Mouse (Mus musculus) midbrain, embryonic 16.5 days (tissue): ENCODE results near the gene Tmprss6. TPM values are rescaled to one million over a fixed set of nuclear protein-coding genes. Genes with fewer than 3 reads are reported as not detected.

Experiments
- ATAC-seq: fragments of 200-750 bp; cut with Nextera tagmentation; 2 replicates; pipeline ENCODE4 v1.8.0; 2017; ENCODE audit warnings: moderate TSS enrichment
- H3K27ac ChIP-seq: fragments of 300-500 bp; sonication (generic); 2 replicates; pipeline ENCODE4 v1.5.1; 2014; ENCODE audit warnings: mild to moderate bottlenecking, low read length, mixed read lengths
- H3K27me3 ChIP-seq: fragments of 300-500 bp; sonication (generic); 2 replicates; pipeline ENCODE4 v1.6.1; 2014; ENCODE audit warnings: low read depth, low read length, mixed read lengths; ENCODE audit not compliant: control insufficient read depth, insufficient read depth
- H3K36me3 ChIP-seq: fragments of 300-500 bp; sonication (generic); 2 replicates; pipeline ENCODE4 v1.6.1; 2014; ENCODE audit warnings: mild to moderate bottlenecking, low read length, moderate library complexity, mixed read lengths; ENCODE audit not compliant: control insufficient read depth, insufficient read depth
- H3K4me1 ChIP-seq: fragments of 300-500 bp; sonication (generic); 2 replicates; pipeline ENCODE4 v1.6.1; 2014; ENCODE audit warnings: mild to moderate bottlenecking, low read length, mixed read lengths; ENCODE audit not compliant: control insufficient read depth, insufficient read depth
- H3K4me2 ChIP-seq: fragments of 300-500 bp; sonication (generic); 2 replicates; pipeline ENCODE4 v1.6.1; 2014; ENCODE audit warnings: mild to moderate bottlenecking, low read length, mixed read lengths
- H3K4me3 ChIP-seq: fragments of 300-500 bp; sonication (generic); 2 replicates; pipeline ENCODE4 v1.5.1; 2014; ENCODE audit warnings: low read depth, mild to moderate bottlenecking, low read length, moderate library complexity, mixed read lengths
- H3K9ac ChIP-seq: fragments of 300-500 bp; sonication (generic); 2 replicates; pipeline ENCODE4 v1.6.1; 2014; ENCODE audit warnings: low read depth, low read length, mixed read lengths
- H3K9me3 ChIP-seq: fragments of 300-500 bp; sonication (generic); replicated peaks from 2 replicates; pipeline ENCODE4 v1.6.1; 2014; ENCODE audit warnings: mild to moderate bottlenecking, low read length, mixed read lengths; ENCODE audit not compliant: control insufficient read depth, poor library complexity, severe bottlenecking
- WGBS: fragments of 180-500 bp; shearing (Covaris S2); extraction: QIAGEN DNeasy Blood & Tissue Kit; methylation state at CpG from one replicate; pipeline ENCODE4 v1.1.7; 2014; 5-methylcytosine and 5-hydroxymethylcytosine counted together
- polyA plus RNA-seq: library from polyadenylated mRNA; unstranded; fragments of >200 nt; fragmentation: Nextera tagmentation; extraction: Ambion mirVana; gene quantifications from 2 replicates; pipeline ENCODE4 v1.2.1, GENCODE M21; 2015

The Tmprss6 gene
- polyA plus RNA-seq, 1 experiment from 2014 or later: 0.31 TPM

DNA sequence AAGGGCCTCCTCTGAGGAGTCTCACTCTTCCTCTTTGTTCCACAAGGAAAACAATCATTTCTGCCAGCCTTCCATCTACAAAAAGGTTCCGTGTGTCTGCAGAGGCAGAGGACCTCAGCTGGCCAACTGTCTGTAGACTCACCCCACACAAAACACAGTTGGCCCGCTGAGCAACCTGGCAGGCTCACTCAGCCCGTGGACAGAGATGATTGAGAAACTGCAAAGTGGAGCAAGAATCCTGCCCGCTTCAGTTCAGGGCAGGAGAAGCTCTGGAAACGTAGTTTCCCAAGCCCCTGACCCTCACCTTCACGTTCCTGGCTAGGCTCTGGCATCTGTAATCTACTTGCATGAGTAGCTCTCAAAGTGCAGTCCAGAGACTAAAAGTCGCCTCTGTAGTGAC, 21.3 kb downstream of the Tmprss6 start:
- H3K27ac ChIP-seq: no peak overlapping the region
- H3K9ac ChIP-seq: no peak overlapping the region
- ATAC-seq: no peak

DNA sequence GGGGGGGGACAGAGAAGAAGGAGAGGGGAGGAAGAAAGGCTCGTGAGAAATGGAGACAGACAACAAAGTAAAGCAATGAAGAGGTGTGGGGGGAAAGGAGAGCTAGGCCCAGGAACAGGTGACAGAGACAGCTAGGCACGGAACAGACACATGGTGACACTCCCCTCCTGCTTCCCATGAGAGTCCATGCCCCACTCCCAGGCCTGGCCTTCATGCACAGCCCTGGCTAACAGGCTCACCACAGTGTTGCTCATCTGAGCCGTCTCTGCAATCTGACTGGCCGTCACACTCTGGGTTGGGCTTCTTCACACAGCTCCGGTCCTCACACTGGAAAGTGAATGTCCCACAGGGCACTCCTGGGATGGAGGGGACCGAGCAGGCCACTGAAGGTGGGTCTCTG, 24.6 kb downstream of the Tmprss6 start:
- Histone ChIP-seq H3K4me2 (no peak overlapping the region), H3K27ac (no peak overlapping the region), H3K9me3 (no peaks in the 10 kb centered on the region), H3K9ac (peak overlapping the region; percentile 26; the same call in 1 of the 2 replicates), H3K4me3 (no peak overlapping the region), H3K36me3 (no peaks in the 10 kb centered on the region), H3K27me3 (no peaks in the 10 kb centered on the region), H3K4me1 (peaks cover 8% of the 10 kb centered on the region; the same call in 1 of the 2 replicates)
- WGBS: 37% methylated on average over 6 of the region's 6 CpGs
- ATAC-seq: no peak

More for the DNA sequence above, 21.3 kb downstream of the Tmprss6 start:
- 32% methylated on average over 7 of the region's 7 CpGs for WGBS
- Histone ChIP-seq H3K4me2 (no peak overlapping the region), H3K4me3 (no peak overlapping the region), H3K9me3 (no peaks in the 10 kb centered on the region), H3K4me1 (peaks cover 6% of the 10 kb centered on the region; the same call in 1 of the 2 replicates), H3K27me3 (no peaks in the 10 kb centered on the region), H3K36me3 (no peaks in the 10 kb centered on the region)

DNA sequence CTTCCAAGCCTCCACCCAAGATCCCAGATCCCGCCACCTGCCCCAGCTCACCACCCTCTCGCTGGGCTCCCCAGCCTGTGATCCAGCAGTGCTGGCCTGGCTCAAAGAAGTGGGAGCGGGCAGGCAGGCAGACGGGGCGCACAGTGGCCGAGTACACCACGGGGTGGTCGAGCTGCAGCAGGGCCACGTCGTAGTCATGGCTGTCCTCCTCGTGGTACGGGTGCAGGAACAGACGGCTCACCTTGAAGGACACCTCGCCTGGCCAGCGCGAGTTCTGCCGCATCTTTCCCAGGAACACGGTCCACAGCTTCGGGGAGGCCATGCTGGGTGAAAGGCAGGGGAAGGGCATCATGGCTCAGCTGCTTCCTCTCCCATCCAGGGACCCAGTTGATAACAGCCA, 26.2 kb downstream of the Tmprss6 start:
- WGBS: 89% methylated on average over 19 of the region's 19 CpGs
- ATAC-seq: no peak
- H3K9ac ChIP-seq: no peak overlapping the region
- H3K4me3 ChIP-seq: no peak overlapping the region
- no peaks in the 10 kb centered on the region for H3K9me3 ChIP-seq
- H3K27ac ChIP-seq: no peak overlapping the region
- no peak overlapping the region for H3K4me2 ChIP-seq
- no peaks in the 10 kb centered on the region for H3K27me3 ChIP-seq
- H3K36me3 ChIP-seq: no peaks in the 10 kb centered on the region
- peaks cover 5% of the 10 kb centered on the region for H3K4me1 ChIP-seq

DNA sequence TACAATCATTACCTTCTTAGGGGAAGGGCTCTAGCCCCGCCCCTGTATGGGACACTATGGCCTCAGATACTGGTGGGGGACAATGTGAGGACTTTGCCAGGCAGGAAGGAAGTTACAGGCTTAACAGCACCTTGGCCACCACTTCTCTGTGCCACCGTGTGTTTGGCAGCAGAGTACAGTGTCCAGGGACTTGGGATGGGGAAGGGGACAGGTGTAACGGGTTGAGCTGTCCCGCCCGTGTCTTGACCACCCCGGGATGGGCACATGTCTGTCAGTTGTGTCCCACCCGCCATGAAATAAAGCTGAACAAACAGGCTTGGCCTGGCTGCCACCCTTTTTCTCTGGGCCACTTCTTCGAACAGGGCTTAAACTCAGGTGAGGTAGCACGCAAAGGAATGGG, 29.5 kb downstream of the Tmprss6 start:
- Histone ChIP-seq H3K4me1 (peaks cover 17% of the 10 kb centered on the region), H3K27ac (no peak overlapping the region), H3K36me3 (0 out of 2 replicates have a peak, but pooled peaks cover 10% of the 10 kb centered on the region), H3K4me2 (no peak overlapping the region), H3K4me3 (no peak overlapping the region), H3K9ac (no peak overlapping the region), H3K27me3 (no peaks in the 10 kb centered on the region), H3K9me3 (no peaks in the 10 kb centered on the region)
- ATAC-seq: no peak
- 66% methylated on average over 9 of the region's 9 CpGs for WGBS

DNA sequence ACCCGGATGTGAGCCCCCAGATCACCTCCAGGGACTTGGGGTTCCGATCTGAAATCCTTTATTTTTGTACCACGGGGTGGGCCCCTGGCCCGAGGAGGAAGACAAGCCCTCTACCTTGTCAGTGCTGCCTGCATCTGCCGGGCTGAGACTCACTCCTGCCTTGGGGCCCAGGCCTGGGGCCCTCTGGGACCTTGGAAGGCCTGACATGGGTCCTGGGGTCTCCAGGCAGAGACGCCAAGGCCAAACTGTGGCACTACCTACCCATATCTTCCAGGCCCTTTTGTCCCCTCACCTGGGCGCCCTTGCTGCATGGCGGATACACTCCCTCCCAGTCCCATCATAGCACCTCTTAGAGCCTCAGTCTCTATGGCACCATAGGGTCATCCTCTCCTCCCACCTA, 29.9 kb downstream of the Tmprss6 start:
- no peak for ATAC-seq
- H3K4me1 ChIP-seq: peaks cover 15% of the 10 kb centered on the region
- no peak overlapping the region for H3K27ac ChIP-seq
- H3K36me3 ChIP-seq: peaks cover 12% of the 10 kb centered on the region; the same call in 1 of the 2 replicates
- H3K4me3 ChIP-seq: no peak overlapping the region
- 52% methylated on average over 8 of the region's 8 CpGs for WGBS
- no peaks in the 10 kb centered on the region for H3K9me3 ChIP-seq
- H3K9ac ChIP-seq: no peak overlapping the region
- no peaks in the 10 kb centered on the region for H3K27me3 ChIP-seq
- no peak overlapping the region for H3K4me2 ChIP-seq

DNA sequence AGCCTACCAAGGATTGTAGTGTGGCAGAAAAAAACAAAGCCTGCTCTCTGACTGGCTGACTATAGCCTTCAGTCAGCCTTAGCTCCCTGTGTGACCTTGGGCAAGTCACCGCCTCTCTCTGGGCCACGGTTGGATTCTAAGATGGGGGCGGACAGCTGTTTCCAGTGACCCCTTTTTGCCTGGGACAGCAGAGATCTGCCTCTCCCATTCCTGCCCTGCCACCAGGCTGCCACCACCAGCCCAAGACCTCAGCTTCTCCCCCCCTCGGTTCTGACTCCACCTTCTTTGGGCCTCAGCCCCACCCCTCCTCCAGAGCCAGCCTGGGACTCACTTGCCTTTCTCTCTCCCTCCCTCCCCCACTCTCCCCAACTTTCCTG, 30.4 kb downstream of the Tmprss6 start:
- Histone ChIP-seq H3K27me3 (no peaks in the 10 kb centered on the region), H3K4me3 (no peak overlapping the region), H3K4me2 (no peak overlapping the region), H3K9me3 (no peaks in the 10 kb centered on the region), H3K4me1 (peaks cover 15% of the 10 kb centered on the region), H3K27ac (no peak overlapping the region), H3K9ac (no peak overlapping the region), H3K36me3 (peaks cover 12% of the 10 kb centered on the region)
- WGBS: 41% methylated on average over 4 of the region's 4 CpGs
- ATAC-seq: no peak

DNA sequence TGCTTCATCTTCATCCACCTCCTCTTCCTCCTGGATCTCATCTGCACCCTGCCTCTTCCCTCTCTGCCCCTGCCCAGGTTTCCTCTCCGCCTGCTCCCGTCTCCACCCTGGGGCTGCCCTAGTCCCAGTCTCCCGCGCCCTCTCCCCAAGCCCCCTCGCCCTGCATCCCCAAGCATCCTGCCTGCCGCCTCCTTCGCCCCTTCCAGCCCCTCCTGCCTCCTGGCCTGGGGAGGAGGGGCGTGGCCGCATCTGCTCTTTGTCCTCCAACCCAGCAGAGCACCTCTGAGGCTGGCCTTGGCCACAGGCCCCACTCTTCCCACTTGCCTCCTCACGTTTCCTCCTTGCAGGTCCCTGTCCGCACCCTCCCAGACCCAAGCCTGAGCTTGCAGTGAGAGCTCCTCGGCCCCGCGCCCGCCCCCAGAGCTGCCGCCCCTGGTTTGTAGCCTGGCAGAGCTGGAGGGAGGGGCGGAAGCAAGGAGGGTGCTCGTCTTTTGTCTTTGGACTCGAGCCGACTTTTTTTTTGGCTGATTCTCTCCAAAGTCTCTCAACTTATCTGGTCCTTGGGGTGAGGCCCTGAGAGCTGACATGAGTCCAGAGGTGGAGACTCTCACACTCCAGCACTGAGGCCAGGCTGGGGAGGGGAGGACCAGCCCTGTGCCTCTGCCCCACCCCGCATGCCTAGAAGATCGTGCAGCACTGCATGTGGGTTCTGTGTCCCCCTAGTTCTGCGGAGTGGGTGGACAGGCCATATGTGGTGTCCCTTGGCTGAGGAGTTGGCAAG, 31.0 kb downstream of the Tmprss6 start:
- H3K9ac ChIP-seq: peak overlapping the region; percentile 56
- no peak overlapping the region for H3K4me3 ChIP-seq
- peak overlapping the region; percentile 43; the same call in 1 of the 2 replicates for H3K4me2 ChIP-seq
- peaks cover 12% of the 10 kb centered on the region for H3K36me3 ChIP-seq
- 0 out of 2 replicates have a peak overlapping the region, but pooled peaks have one; percentile 52 for H3K27ac ChIP-seq
- no peak for ATAC-seq
- H3K9me3 ChIP-seq: no peaks in the 10 kb centered on the region
- H3K4me1 ChIP-seq: peaks cover 15% of the 10 kb centered on the region
- H3K27me3 ChIP-seq: no peaks in the 10 kb centered on the region
- 16% methylated on average over 23 of the region's 23 CpGs for WGBS

DNA sequence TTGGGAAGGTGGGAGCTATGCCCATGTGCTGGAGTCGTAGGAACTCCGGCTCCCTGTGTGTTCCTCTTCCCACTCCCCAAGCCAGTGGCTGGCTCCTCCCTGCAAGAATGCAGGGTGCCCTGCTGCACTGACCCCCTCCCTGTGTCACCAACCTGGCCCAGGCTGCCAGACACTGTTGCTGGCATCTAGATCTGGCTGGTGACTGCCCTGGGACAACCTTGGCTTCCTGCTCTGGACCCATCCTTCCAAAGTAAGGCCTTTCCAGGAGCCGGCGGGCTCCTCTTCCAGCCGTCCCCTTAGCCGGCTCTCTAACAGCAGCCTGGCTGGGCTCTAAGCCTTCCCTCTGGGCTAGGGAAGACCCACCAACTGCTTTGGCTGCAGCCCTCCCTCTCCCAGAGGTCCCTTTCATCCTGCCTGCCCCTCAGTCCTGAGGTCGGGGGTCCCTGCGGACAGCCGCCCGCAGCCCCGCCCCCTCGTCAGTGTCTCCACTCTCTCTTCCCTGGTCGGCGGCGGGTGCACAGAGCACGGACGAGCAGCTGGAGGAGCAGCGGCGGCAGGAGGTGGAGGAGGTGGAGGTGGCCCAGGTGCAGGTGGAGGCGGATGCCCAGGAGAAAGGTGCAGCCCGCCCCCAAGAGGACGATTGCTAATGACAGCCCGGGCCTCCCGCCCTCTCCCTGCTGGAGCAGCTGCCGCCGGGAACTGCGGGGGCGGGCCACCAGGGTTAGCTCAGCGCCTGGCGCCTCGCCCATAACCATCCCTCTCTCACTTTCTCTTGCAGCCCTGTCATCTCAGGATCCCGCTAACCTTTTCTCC, 31.8 kb downstream of the Tmprss6 start:
- peak overlapping the region; percentile 56 for H3K9ac ChIP-seq
- 10% methylated on average over 26 of the region's 32 CpGs for WGBS
- H3K27ac ChIP-seq: peak overlapping the region; percentile 52; the same call in 1 of the 2 replicates
- peak overlapping the region; percentile 43 for H3K4me2 ChIP-seq
- H3K27me3 ChIP-seq: no peaks in the 10 kb centered on the region
- H3K36me3 ChIP-seq: peaks cover 14% of the 10 kb centered on the region
- peak; percentile 41; the same call in 1 of the 2 replicates for ATAC-seq
- H3K4me3 ChIP-seq: no peak overlapping the region
- H3K9me3 ChIP-seq: no peaks in the 10 kb centered on the region
- peaks cover 15% of the 10 kb centered on the region for H3K4me1 ChIP-seq

DNA sequence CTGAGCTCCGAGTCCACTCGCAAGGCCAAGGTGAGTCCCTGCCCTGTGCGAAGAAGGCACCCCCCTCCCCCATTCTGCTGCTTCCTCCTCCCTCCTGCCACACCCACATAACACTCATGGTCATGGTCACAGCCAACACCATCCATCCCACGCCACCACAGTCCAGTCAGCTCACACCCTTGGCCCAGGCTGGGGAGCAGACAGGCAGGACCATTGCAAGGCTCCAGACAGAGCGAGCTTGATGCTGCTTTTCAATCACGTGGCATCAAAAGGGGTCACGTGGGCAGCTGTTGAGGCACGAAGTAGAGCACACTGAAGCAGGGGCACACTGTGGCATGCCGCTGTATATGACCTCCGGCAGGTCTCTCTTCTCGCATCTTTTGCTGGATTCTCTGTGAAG, 32.8 kb downstream of the Tmprss6 start:
- Histone ChIP-seq H3K27ac (no peak overlapping the region), H3K27me3 (no peaks in the 10 kb centered on the region), H3K4me3 (no peak overlapping the region), H3K4me1 (peaks cover 13% of the 10 kb centered on the region), H3K9ac (no peak overlapping the region), H3K4me2 (no peak overlapping the region), H3K9me3 (no peaks in the 10 kb centered on the region), H3K36me3 (peaks cover 18% of the 10 kb centered on the region)
- no peak for ATAC-seq
- WGBS: 85% methylated on average over 11 of the region's 11 CpGs
